ENCODE assay signal across 8 mouse cellular contexts in the genomic region with DNA sequence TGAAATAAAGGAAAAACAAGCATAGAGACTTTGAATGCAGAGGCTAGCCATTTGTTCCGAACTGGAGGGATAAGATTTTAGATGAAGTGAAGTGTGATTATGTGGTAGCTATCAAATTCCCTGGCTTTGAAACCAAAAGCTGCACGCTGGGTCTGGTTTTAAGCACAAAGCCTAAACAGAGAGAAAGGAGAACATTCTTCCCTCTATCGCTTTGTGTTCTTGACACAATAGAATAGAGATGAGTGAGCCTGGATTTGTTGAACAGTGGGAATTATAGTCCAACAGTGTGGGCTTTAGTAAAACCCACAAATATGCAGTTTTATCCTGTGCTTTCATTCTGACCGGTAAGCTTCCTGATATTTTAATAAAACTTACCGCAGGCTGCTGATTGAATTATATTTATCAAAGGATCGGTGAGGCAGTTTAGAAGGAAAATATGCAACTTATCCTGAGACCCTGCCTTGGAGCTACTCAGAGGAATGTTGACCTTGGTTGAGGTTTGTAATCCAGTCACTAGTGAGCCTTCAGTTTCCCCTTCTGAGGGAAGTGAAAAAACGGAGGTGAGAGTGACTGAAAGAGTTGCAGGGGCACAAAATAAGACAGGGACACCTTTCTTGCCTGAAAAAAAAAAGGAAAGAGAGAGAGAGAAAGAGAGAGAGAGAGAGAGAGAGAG.
DNase-seq lines count a peak whose midpoint lies in the region; ATAC-seq lines count a peak whose summit lies in the region.
"Had no signal": no experiment of that assay in that cellular context is flagged by ENCODE, and none has a peak within 500 bp of the region (broad histone marks: within the 10 kb centered on the region; RNA-seq: fewer than 3 reads in every experiment).

No protein-coding gene starts in this region.

- H3K9me3 ChIP-seq in neural tube, embryonic 11.5 days (ENCODE audit: control insufficient read depth, low read length): no peaks in the 10 kb centered on the region
- H3K9me3 ChIP-seq in forebrain, embryonic 16.5 days (ENCODE audit: control insufficient read depth, low read length): no peaks in the 10 kb centered on the region

- no peaks in the 10 kb centered on the region for H3K27me3 ChIP-seq in neural tube, embryonic 11.5 days (ENCODE audit: control insufficient read depth, insufficient read depth, low read length)
- H3K27me3 ChIP-seq in forebrain, embryonic 16.5 days (replicated peaks; ENCODE audit: control insufficient read depth, insufficient read depth, low read length): peaks cover 7% of the 10 kb centered on the region; the same call in 1 of the 2 replicates
- H3K27me3 ChIP-seq: Patski had no signal

- ATAC-seq in neural tube, embryonic 11.5 days (ENCODE audit: insufficient read depth, low FRiP score, low TSS enrichment): no peak
- peak; percentile 7; the same call in 1 of the 2 replicates for ATAC-seq in forebrain, embryonic 16.5 days
- no peak for ATAC-seq in cerebellum, adult (ENCODE audit: insufficient number of reproducible peaks, low FRiP score, low TSS enrichment)
- ATAC-seq: Patski had no signal

- peak overlapping the region; percentile 42 for H3K4me2 ChIP-seq in neural tube, embryonic 11.5 days (ENCODE audit: low read depth)
- peak overlapping the region; percentile 61 for H3K4me2 ChIP-seq in forebrain, embryonic 16.5 days (ENCODE audit: low read length)

- 0 out of 2 replicates have a peak, but pooled peaks cover 6% of the 10 kb centered on the region for H3K4me1 ChIP-seq in neural tube, embryonic 11.5 days (ENCODE audit: control insufficient read depth, insufficient read depth, low read length)
- H3K4me1 ChIP-seq in forebrain, embryonic 16.5 days (replicated peaks; ENCODE audit: control insufficient read depth, insufficient read depth, low read length): peaks cover 18% of the 10 kb centered on the region

- H3K4me3 ChIP-seq in neural tube, embryonic 11.5 days (ENCODE audit: low read depth, low read length): no peak overlapping the region
- H3K4me3 ChIP-seq in forebrain, embryonic 16.5 days (replicated peaks; ENCODE audit: low read length): peak overlapping the region; percentile 40

- 0 out of 2 replicates have a peak overlapping the region, but pooled peaks have one; percentile 18 for H3K9ac ChIP-seq in neural tube, embryonic 11.5 days (ENCODE audit: low read length)
- H3K9ac ChIP-seq in forebrain, embryonic 16.5 days (replicated peaks; ENCODE audit: low read depth, low read length): peak overlapping the region; percentile 51

- WGBS in neural tube, embryonic 11.5 days: 32% methylated on average over 7 of the region's 7 CpGs
- 12% methylated on average over 7 of the region's 7 CpGs for WGBS in forebrain, embryonic 16.5 days

- no peak overlapping the region for H3K27ac ChIP-seq in neural tube, embryonic 11.5 days (ENCODE audit: low read depth, low read length)
- H3K27ac ChIP-seq in forebrain, embryonic 16.5 days (ENCODE audit: low read length): no peak overlapping the region

- no peak for DNase-seq in neural tube, embryonic 11.5 days (ENCODE audit: low spot score)
- no peak for DNase-seq in neural tube, embryonic 10.5 days (ENCODE audit: extremely low spot score, low spot score)
- DNase-seq in mesoderm, embryonic 11.5 days (ENCODE audit: low read depth, low spot score): peak; percentile 17
- no peak for DNase-seq in thymus, adult 18-20 months
- DNase-seq in adrenal gland, adult 18-20 months (ENCODE audit: low spot score in 2 of 2): no peak

- no peaks in the 10 kb centered on the region for H3K36me3 ChIP-seq in neural tube, embryonic 11.5 days (ENCODE audit: control insufficient read depth, insufficient read depth, low read length)
- H3K36me3 ChIP-seq in forebrain, embryonic 16.5 days (ENCODE audit: control insufficient read depth, insufficient read depth): no peaks in the 10 kb centered on the region
